Mouse (Mus musculus) embryonic fibroblast, embryonic 13.5 days (primary cell): ENCODE data around the gene Plxdc1.

Source experiments
- CTCF ChIP-seq: IDR thresholded peaks from 2 replicates; pipeline ENCODE4 v1.5.1; 2011; ENCODE audit warnings: mild to moderate bottlenecking, control low read depth, low read length, moderate library complexity, borderline replicate concordance; ENCODE audit not compliant: insufficient read depth
- POLR2A ChIP-seq: IDR thresholded peaks from 2 replicates; pipeline ENCODE4 v1.6.1; 2011; ENCODE audit warnings: low read depth, mild to moderate bottlenecking, control low read depth, low read length, moderate library complexity

- TF ChIP-seq CTCF (no peak), POLR2A (no peak)
Observed at GRCm38 (mm10) chr11:97959300-97959680, 27.0 kb downstream of the Plxdc1 start.
